Mouse (Mus musculus) fat pad, adult 2 months (tissue): Measurements from ENCODE around the gene Pck2.

Source experiments
- DNase-seq: peaks from one replicate; pipeline ENCODE4 v3.0.0-alpha.2; 2011; ENCODE audit warnings: low read depth, low spot score; ENCODE audit errors: extremely low read depth

The Pck2 gene

DNA sequence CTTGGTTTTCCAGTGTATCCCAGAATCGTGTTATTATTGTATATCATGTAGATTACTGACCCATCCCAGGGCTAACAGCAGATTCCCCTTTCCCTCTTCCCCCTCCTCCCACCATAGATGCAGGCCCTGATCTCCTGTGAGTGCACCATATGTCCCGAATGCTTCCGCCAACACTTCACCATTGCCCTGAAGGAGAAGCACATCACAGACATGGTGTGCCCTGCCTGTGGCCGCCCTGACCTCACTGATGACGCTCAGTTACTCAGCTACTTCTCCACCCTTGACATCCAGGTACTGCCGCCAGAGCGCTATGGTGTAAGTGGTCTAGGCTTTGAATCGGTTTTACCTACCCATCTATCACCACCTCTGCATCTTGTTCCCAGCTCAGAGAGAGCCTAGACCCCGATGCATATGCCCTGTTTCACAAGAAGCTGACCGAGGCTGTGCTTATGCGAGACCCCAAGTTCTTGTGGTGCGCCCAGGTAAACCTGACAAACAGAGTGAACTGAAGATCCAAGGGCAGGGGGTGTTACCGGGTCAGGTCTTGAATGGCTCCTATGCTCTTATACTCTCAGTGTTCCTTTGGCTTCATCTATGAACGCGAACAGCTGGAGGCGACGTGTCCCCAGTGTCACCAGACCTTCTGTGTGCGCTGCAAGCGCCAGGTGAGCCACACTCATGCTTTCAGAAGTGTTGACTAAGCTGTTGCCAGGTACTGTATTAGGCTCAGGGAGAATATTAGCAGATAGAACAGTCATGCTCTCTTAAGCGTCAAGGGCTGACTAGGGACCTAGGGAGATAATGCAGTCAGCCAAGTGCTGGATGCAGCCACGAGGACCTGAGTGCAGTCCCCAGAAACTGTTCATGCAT, 58.7 kb downstream of the Pck2 start:
- DNase-seq = no peak
